Mouse (Mus musculus) G1E (cell line): ENCODE measurements around the gene Vps13d. TPM values are rescaled to one million over a fixed set of nuclear protein-coding genes. Genes with fewer than 3 reads are reported as not detected.

Experiments used
- ATAC-seq: 2 replicates; pipeline ENCODE4 v1.8.0; 2016; ENCODE audit warnings: mild to moderate bottlenecking; ENCODE audit not compliant: insufficient number of reproducible peaks, poor library complexity, low FRiP score, severe bottlenecking; ENCODE audit errors: extremely low read depth
- DNase-seq: peaks from one replicate; pipeline ENCODE4 v3.0.0; 2012; ENCODE audit warnings: low spot score
- H3K27me3 ChIP-seq: 2 replicates; pipeline ENCODE4 v1.6.1; 2012; ENCODE audit warnings: mild to moderate bottlenecking, low read length, inconsistent platforms; ENCODE audit not compliant: insufficient read depth
- H3K36me3 ChIP-seq: replicated peaks from 2 replicates; pipeline ENCODE3; 2012; ENCODE audit warnings: mild to moderate bottlenecking, inconsistent platforms
- H3K4me1 ChIP-seq: 2 replicates; pipeline ENCODE4 v1.6.1; 2012; ENCODE audit warnings: low read depth, low read length, inconsistent platforms, mixed read lengths; ENCODE audit not compliant: insufficient read depth
- H3K4me3 ChIP-seq: 2 replicates; pipeline ENCODE4 v1.5.1; 2012; ENCODE audit warnings: low read depth, mild to moderate bottlenecking, inconsistent platforms, low read length, moderate library complexity, mixed read lengths
- H3K9me3 ChIP-seq: replicated peaks from 2 replicates; pipeline ENCODE4 v1.6.1; 2012; ENCODE audit warnings: inconsistent platforms
- CTCF ChIP-seq: IDR thresholded peaks from 2 replicates; pipeline ENCODE4 v1.5.1; 2012; ENCODE audit warnings: low read depth, low read length, inconsistent platforms, mixed read lengths
- GATA1 ChIP-seq: IDR thresholded peaks from 2 replicates; pipeline ENCODE4 v1.6.1; 2012; ENCODE audit warnings: borderline replicate concordance, low read length, inconsistent platforms, mixed read lengths
- GATA2 ChIP-seq: IDR thresholded peaks from 2 replicates; pipeline ENCODE4 v1.6.1; 2012; ENCODE audit warnings: low read depth, low read length, inconsistent platforms, borderline replicate concordance
- POLR2AphosphoS5 ChIP-seq: IDR thresholded peaks from 2 replicates; pipeline ENCODE4 v1.6.1; 2012; ENCODE audit warnings: low read depth, low read length, inconsistent platforms; ENCODE audit not compliant: insufficient replicate concordance
- TAL1 ChIP-seq: conservative IDR thresholded peaks from 2 replicates; pipeline ENCODE4 v1.6.1; 2012; ENCODE audit warnings: low read depth, low read length, inconsistent platforms, mixed read lengths
- polyA plus RNA-seq: library from polyadenylated mRNA; stranded (reverse); fragments of >175 nt; gene quantifications from 2 replicates; pipeline ENCODE4 v1.2.3, GENCODE M21; 2012
- total RNA-seq, 2 experiments: library from RNA; stranded (forward) in 1 of 2; stranded (reverse) in 1 of 2; fragments of 200-1000 nt in 1 of 2; fragments of >200 nt in 1 of 2; fragmentation: Nextera tagmentation in 1 of 2; gene quantifications; 2 replicates each; pipeline ENCODE4 v1.2.3; 2014 to 2017

The Vps13d gene
- total and polyA plus RNA-seq, 3 experiments = 7.7 to 38.8 (median 34.7) TPM

DNA sequence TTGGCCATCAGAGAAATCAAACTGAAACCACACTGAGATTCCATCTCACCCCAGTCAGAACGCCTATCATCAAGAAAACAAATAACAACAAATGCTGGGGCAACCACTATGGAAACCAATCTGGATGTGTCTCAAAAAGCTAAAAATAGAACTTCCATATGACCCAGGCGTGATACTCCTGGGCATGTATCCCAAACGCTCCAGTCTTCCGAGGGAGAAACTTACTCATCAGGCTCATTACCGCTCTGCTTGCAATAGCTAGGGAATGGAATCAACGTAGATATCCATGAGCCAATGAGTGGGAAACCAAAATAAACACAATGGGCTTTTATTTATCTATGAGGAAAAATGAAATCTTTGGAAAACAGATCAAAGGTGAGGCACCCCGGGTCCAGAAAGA, 242.9 kb downstream of the Vps13d start:
- ATAC-seq = no peak
- no peak for DNase-seq
- TF ChIP-seq TAL1 (no peak), POLR2AphosphoS5 (no peak)

GRCm38 (mm10) chr4:144950883-144951282, 243.9 kb downstream of the Vps13d start:
- H3K36me3 ChIP-seq = no peaks in the 10 kb centered on the region
- TF ChIP-seq CTCF (no peak), POLR2AphosphoS5 (no peak), TAL1 (no peak), GATA2 (no peak), GATA1 (no peak)
- H3K9me3 ChIP-seq = no peaks in the 10 kb centered on the region
- no peak overlapping the region for H3K4me3 ChIP-seq
- H3K27me3 ChIP-seq = 0 out of 2 replicates have a peak, but pooled peaks cover 3% of the 10 kb centered on the region
- DNase-seq (no peak), ATAC-seq (no peak)
- peaks cover 3% of the 10 kb centered on the region; the same call in 1 of the 2 replicates for H3K4me1 ChIP-seq

More for the DNA sequence above, 242.9 kb downstream of the Vps13d start:
- H3K27me3 ChIP-seq = 0 out of 2 replicates have a peak, but pooled peaks cover 3% of the 10 kb centered on the region
- H3K36me3 ChIP-seq = no peaks in the 10 kb centered on the region
- no peak overlapping the region for H3K4me3 ChIP-seq
- H3K9me3 ChIP-seq = no peaks in the 10 kb centered on the region
- H3K4me1 ChIP-seq = peaks cover 3% of the 10 kb centered on the region; the same call in 1 of the 2 replicates

DNA sequence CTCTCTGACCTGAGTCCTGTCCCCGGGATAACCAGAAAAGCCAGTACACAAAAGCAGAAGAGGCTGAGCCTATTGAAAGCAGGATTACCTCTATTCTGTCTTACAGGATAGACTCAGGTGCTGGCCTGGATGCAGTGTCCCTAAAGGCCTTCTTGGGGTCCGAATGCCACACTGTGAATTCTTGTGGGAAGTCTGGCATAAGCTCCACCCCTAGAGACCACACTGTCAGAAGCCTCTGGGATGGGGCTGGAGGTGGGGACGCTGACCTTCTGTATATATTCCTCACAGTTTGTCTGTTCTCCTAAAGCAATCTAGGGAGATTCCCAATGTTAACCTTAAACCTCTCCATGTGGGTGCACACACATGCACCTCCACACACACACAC, 244.5 kb downstream of the Vps13d start:
- no peak for TF ChIP-seq TAL1
- TF ChIP-seq CTCF = no peak
- no peak for TF ChIP-seq GATA2
- no peak for TF ChIP-seq POLR2AphosphoS5
- TF ChIP-seq GATA1 = no peak
- Histone ChIP-seq H3K4me3 (no peak overlapping the region), H3K36me3 (no peaks in the 10 kb centered on the region), H3K4me1 (peaks cover 3% of the 10 kb centered on the region; the same call in 1 of the 2 replicates), H3K27me3 (0 out of 2 replicates have a peak, but pooled peaks cover 3% of the 10 kb centered on the region), H3K9me3 (no peaks in the 10 kb centered on the region)
- DNase-seq (no peak), ATAC-seq (no peak)

- Histone ChIP-seq H3K4me3 (no peak overlapping the region), H3K36me3 (no peaks in the 10 kb centered on the region), H3K4me1 (peaks cover 3% of the 10 kb centered on the region; the same call in 1 of the 2 replicates), H3K9me3 (no peaks in the 10 kb centered on the region), H3K27me3 (0 out of 2 replicates have a peak, but pooled peaks cover 3% of the 10 kb centered on the region)
- TF ChIP-seq GATA2 (no peak), CTCF (no peak), GATA1 (no peak), POLR2AphosphoS5 (no peak), TAL1 (no peak)
- no peak for ATAC-seq
- DNase-seq = no peak
These were observed 245.1 kb downstream of the Vps13d start for GRCm38 (mm10) chr4:144949441-144950326.

- ATAC-seq (no peak), DNase-seq (no peak)
- Histone ChIP-seq H3K4me3 (no peak overlapping the region), H3K9me3 (no peaks in the 10 kb centered on the region), H3K36me3 (no peaks in the 10 kb centered on the region), H3K4me1 (peaks cover 3% of the 10 kb centered on the region; the same call in 1 of the 2 replicates), H3K27me3 (0 out of 2 replicates have a peak, but pooled peaks cover 3% of the 10 kb centered on the region)
- TF ChIP-seq POLR2AphosphoS5 (no peak), GATA2 (no peak), CTCF (no peak), TAL1 (no peak), GATA1 (no peak)
These were observed 246.9 kb downstream of the Vps13d start for GRCm38 (mm10) chr4:144947738-144948390.

- no peak for DNase-seq
- peaks cover 10% of the 10 kb centered on the region; the same call in 1 of the 2 replicates for H3K27me3 ChIP-seq
- H3K4me1 ChIP-seq = no peaks in the 10 kb centered on the region
- no peak for ATAC-seq
- TF ChIP-seq TAL1 = no peak
- no peak for TF ChIP-seq CTCF
- no peak for TF ChIP-seq GATA1
- TF ChIP-seq POLR2AphosphoS5 = no peak
- no peak for TF ChIP-seq GATA2
- no peak overlapping the region for H3K4me3 ChIP-seq
- H3K36me3 ChIP-seq = no peaks in the 10 kb centered on the region
- no peaks in the 10 kb centered on the region for H3K9me3 ChIP-seq
These were observed 251.5 kb downstream of the Vps13d start for GRCm38 (mm10) chr4:144943273-144943672.
